Mouse (Mus musculus) heart, adult 2 months (tissue): ENCODE measurements around the gene Slc35b3. TPM values are rescaled to one million over a fixed set of nuclear protein-coding genes. Genes with fewer than 3 reads are reported as not detected.

Experiments
- DNase-seq, 2 experiments: peaks; one replicate each; pipeline ENCODE4 v3.0.0; 2021
- H3K27ac ChIP-seq: fragments of 200-600 bp; 2 replicates; pipeline ENCODE4 v1.8.1; 2022
- H3K27me3 ChIP-seq: fragments of 200-500 bp; 2 replicates; pipeline ENCODE4 v1.6.1; 2012; ENCODE audit warnings: mild to moderate bottlenecking, low read length, inconsistent platforms, mixed read lengths; ENCODE audit not compliant: control insufficient read depth, insufficient read depth
- H3K36me3 ChIP-seq: fragments of 200-500 bp; 2 replicates; pipeline ENCODE4 v1.6.1; 2012; ENCODE audit warnings: low read length, inconsistent platforms; ENCODE audit not compliant: control insufficient read depth, insufficient read depth
- H3K4me1 ChIP-seq: fragments of 200-500 bp; 2 replicates; pipeline ENCODE4 v1.6.1; 2011; ENCODE audit warnings: low read length; ENCODE audit not compliant: control insufficient read depth, insufficient read depth
- H3K4me3 ChIP-seq: fragments of 200-600 bp; 2 replicates; pipeline ENCODE4 v1.8.1; 2022
- H3K79me2 ChIP-seq: fragments of 200-500 bp; replicated peaks from 2 replicates; pipeline ENCODE4 v1.6.1; 2012; ENCODE audit warnings: mild to moderate bottlenecking, inconsistent platforms, low read length, moderate library complexity, mixed read lengths; ENCODE audit not compliant: control insufficient read depth, insufficient read depth
- H3K9ac ChIP-seq: fragments of 200-500 bp; 2 replicates; pipeline ENCODE4 v1.6.1; 2012; ENCODE audit warnings: low read depth, mild to moderate bottlenecking, control low read depth, inconsistent platforms, low read length, mixed read lengths
- CTCF ChIP-seq: fragments of 200-600 bp; IDR thresholded peaks from 2 replicates; pipeline ENCODE4 v1.8.1; 2022; ENCODE audit warnings: antibody characterized with exemption, mild to moderate bottlenecking, moderate library complexity
- EP300 ChIP-seq: fragments of 200-500 bp; IDR thresholded peaks from 2 replicates; pipeline ENCODE4 v1.6.1; 2011; ENCODE audit warnings: low read depth, low read length, control low read depth; ENCODE audit not compliant: insufficient read depth
- POLR2A ChIP-seq: fragments of 200-500 bp; IDR thresholded peaks from 2 replicates; pipeline ENCODE4 v1.6.1; 2011; ENCODE audit warnings: mild to moderate bottlenecking, low read depth, low read length, control low read depth; ENCODE audit not compliant: insufficient read depth
- WGBS: fragments of 180-500 bp; shearing (Covaris S2); methylation state at CpG from one replicate; pipeline ENCODE4 v1.1.7; 2018; 5-methylcytosine and 5-hydroxymethylcytosine counted together
- intact Hi-C: fragments of 180-260 bp; cut with DNase I; formaldehyde crosslinking; loops from one replicate; pipeline ENCODE4 v1.15.1; 2025
- long read RNA-seq: library from polyadenylated mRNA; stranded (forward); transcript quantifications from one replicate; pipeline ENCODE4 v2.0.0, GENCODE M21; 2021
- polyA plus RNA-seq: library from polyadenylated mRNA; depleted of rRNA; stranded (reverse); fragments of >200 nt; gene quantifications from 2 replicates; pipeline ENCODE4 v1.2.3, GENCODE M21; 2012; rRNA removed
- total RNA-seq, 2 experiments: library from RNA; stranded (reverse); gene quantifications; 2 replicates each; pipeline ENCODE4 v1.2.3; 2021

Slc35b3 gene
- total RNA-seq: 1 to 10 TPM; 3.5 to 4.8 TPM
- polyA plus RNA-seq: 5.3 and 12.6 TPM in 2 replicates
- long read RNA-seq, partial matches to known transcripts: 0 of 2 reads
- long read RNA-seq, other reads (novel, unspliced or antisense): 0 of 2 reads

- no peak for TF ChIP-seq CTCF
- TF ChIP-seq EP300: 0 out of 2 replicates have a peak, but pooled peaks have one; percentile 26
- TF ChIP-seq POLR2A: peak; percentile 77
- Histone ChIP-seq H3K79me2 (peaks cover 2% of the 10 kb centered on the region; the same call in 1 of the 2 replicates), H3K4me3 (peak within 1 kb of the TSS; percentile 94), H3K27ac (peak within 1 kb of the TSS; percentile 76), H3K4me1 (peaks cover 6% of the 10 kb centered on the region), H3K36me3 (peaks cover 4% of the 10 kb centered on the region), H3K27me3 (no peaks in the 10 kb centered on the region), H3K9ac (peak within 1 kb of the TSS; percentile 93)
- intact Hi-C loops: no loop called here
- WGBS: 1% methylated on average over 60 of the region's 67 CpGs
- DNase-seq: peak; percentile 89 to 91
Observed at GRCm38 (mm10) chr13:38960063-38961050, at the start of gene Slc35b3. TSS of gene Slc35b3 (minus strand) at chr13:38960875.

GRCm38 (mm10) chr13:39010280-39010679 is 49.6 kb upstream of the Slc35b3 start:
- intact Hi-C loops: loop anchor here (2.0 to 10.0 kb wide), 2 partner anchors 155 to 317 kb away; no protein-coding TSS in a partner anchor
- 47% methylated on average over 4 of the region's 4 CpGs for WGBS
- TF ChIP-seq CTCF (no peak), POLR2A (no peak), EP300 (no peak)

GRCm38 (mm10) chr13:39003101-39003762 is 42.6 kb upstream of the Slc35b3 start:
- Histone ChIP-seq H3K79me2 (no peaks in the 10 kb centered on the region), H3K27me3 (no peaks in the 10 kb centered on the region), H3K9ac (no peak overlapping the region), H3K36me3 (no peaks in the 10 kb centered on the region), H3K4me3 (no peak overlapping the region), H3K4me1 (no peaks in the 10 kb centered on the region), H3K27ac (no peak overlapping the region)
- intact Hi-C loops: no loop called here
- no peak for TF ChIP-seq EP300
- no peak for TF ChIP-seq CTCF
- no peak for TF ChIP-seq POLR2A
- no peak for DNase-seq

More at GRCm38 (mm10) chr13:39010280-39010679, 49.6 kb upstream of the Slc35b3 start:
- DNase-seq: no peak
- Histone ChIP-seq H3K79me2 (no peaks in the 10 kb centered on the region), H3K36me3 (no peaks in the 10 kb centered on the region), H3K9ac (no peak overlapping the region), H3K27ac (no peak overlapping the region), H3K4me3 (no peak overlapping the region), H3K4me1 (no peaks in the 10 kb centered on the region), H3K27me3 (no peaks in the 10 kb centered on the region)

- intact Hi-C loops: no loop called here
- no peaks in the 10 kb centered on the region for H3K79me2 ChIP-seq
- no peak overlapping the region for H3K27ac ChIP-seq
- no peaks in the 10 kb centered on the region for H3K27me3 ChIP-seq
- no peaks in the 10 kb centered on the region for H3K36me3 ChIP-seq
- no peak for DNase-seq
- H3K4me3 ChIP-seq: no peak overlapping the region
- 61% methylated on average over 1 of the region's 1 CpGs for WGBS
- no peaks in the 10 kb centered on the region for H3K4me1 ChIP-seq
- no peak overlapping the region for H3K9ac ChIP-seq
- TF ChIP-seq EP300: no peak
- no peak for TF ChIP-seq POLR2A
- no peak for TF ChIP-seq CTCF
Observed at GRCm38 (mm10) chr13:39002424-39002823, 41.7 kb upstream of the Slc35b3 start.

DNA sequence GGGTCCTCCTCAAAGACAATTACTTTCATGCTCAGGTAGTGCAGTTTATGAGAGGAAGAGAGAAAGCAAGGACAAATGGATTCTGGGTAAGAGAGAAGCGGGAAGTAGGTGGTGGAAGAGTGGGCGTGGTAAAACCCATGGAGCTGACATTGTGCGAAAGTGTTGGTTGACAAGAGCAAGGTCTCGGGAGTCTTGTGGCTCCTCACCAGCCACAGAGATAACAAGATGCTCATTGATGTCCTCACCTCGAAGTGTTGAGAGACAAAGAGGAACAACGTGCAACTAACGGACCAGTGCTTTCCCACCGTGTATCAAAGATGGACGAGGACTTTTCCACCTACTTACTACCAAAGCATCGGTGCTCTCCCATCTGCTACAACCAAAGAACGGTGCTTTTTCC is 40.8 kb upstream of the Slc35b3 start:
- 55% methylated on average over 11 of the region's 11 CpGs for WGBS
- no peak overlapping the region for H3K9ac ChIP-seq
- H3K4me3 ChIP-seq: no peak overlapping the region
- no peaks in the 10 kb centered on the region for H3K27me3 ChIP-seq
- no peak overlapping the region for H3K27ac ChIP-seq
- TF ChIP-seq EP300: 0 out of 2 replicates have a peak, but pooled peaks have one; percentile 11
- TF ChIP-seq POLR2A: no peak
- TF ChIP-seq CTCF: no peak
- H3K79me2 ChIP-seq: no peaks in the 10 kb centered on the region
- H3K4me1 ChIP-seq: no peaks in the 10 kb centered on the region
- peak in 1 of 2 experiments; percentile 8 for DNase-seq
- no peaks in the 10 kb centered on the region for H3K36me3 ChIP-seq
- intact Hi-C loops: no loop called here
